Mouse (Mus musculus) MEL (cell line): Measurements from ENCODE around the gene Upp2. TPM values are rescaled to one million over a fixed set of nuclear protein-coding genes. Genes with fewer than 3 reads are reported as not detected.

Experiments
- DNase-seq: peaks from one replicate; pipeline ENCODE4 v3.0.0; 2011; ENCODE audit warnings: low read depth, low spot score
- H3K27ac ChIP-seq: 2 replicates; pipeline ENCODE4 v1.5.1; 2012; ENCODE audit warnings: low read depth, mild to moderate bottlenecking, control low read depth, low read length, moderate library complexity; ENCODE audit not compliant: control insufficient read depth
- H3K27me3 ChIP-seq, 2 experiments: fragments of 150-350 bp in 1 of 2; sonication (generic) in 1 of 2; 2 replicates each; pipeline ENCODE4 v1.6.1; 2012; ENCODE audit warnings: low read length in 2 of 2, mild to moderate bottlenecking in 2 of 2, improper control_type of control experiment in 1 of 2, moderate library complexity in 1 of 2; ENCODE audit not compliant: insufficient read depth in 2 of 2, control insufficient read depth in 1 of 2
- H3K36me3 ChIP-seq, 2 experiments: 2 replicates each; pipeline ENCODE4 v1.6.1; 2012 to 2014; ENCODE audit warnings: low read length in 2 of 2, improper control_type of control experiment in 1 of 2, inconsistent platforms in 1 of 2, mild to moderate bottlenecking in 1 of 2; ENCODE audit not compliant: insufficient read depth in 2 of 2, control insufficient read depth in 1 of 2
- H3K4me1 ChIP-seq, 2 experiments: fragments of 150-350 bp in 1 of 2; sonication (generic) in 1 of 2; 2 replicates each; pipeline ENCODE4 v1.6.1; 2012; ENCODE audit warnings: low read length in 2 of 2, improper control_type of control experiment in 1 of 2, mild to moderate bottlenecking in 1 of 2; ENCODE audit not compliant: insufficient read depth in 2 of 2, control insufficient read depth in 1 of 2
- H3K4me3 ChIP-seq, 2 experiments: fragments of 150-350 bp in 1 of 2; sonication (generic) in 1 of 2; 2 replicates each; pipeline ENCODE4 v1.5.1; 2012; ENCODE audit warnings: low read depth in 2 of 2, low read length in 2 of 2, mild to moderate bottlenecking in 2 of 2, moderate library complexity in 2 of 2, control low read depth in 1 of 2, improper control_type of control experiment in 1 of 2; ENCODE audit not compliant: control insufficient read depth in 1 of 2, insufficient read depth in 1 of 2
- H3K79me2 ChIP-seq: 2 replicates; pipeline ENCODE4 v1.6.1; 2012; ENCODE audit warnings: mild to moderate bottlenecking, low read length, moderate library complexity; ENCODE audit not compliant: control insufficient read depth, poor library complexity, insufficient read depth
- H3K9ac ChIP-seq: 2 replicates; pipeline ENCODE4 v1.6.1; 2012; ENCODE audit warnings: low read depth, mild to moderate bottlenecking, control low read depth, low read length, moderate library complexity; ENCODE audit not compliant: control insufficient read depth, poor library complexity, severe bottlenecking
- H3K9me3 ChIP-seq: fragments of 150-350 bp; sonication (generic); replicated peaks from 2 replicates; pipeline ENCODE4 v1.6.1; 2012; ENCODE audit warnings: mild to moderate bottlenecking, low read length, improper control_type of control experiment, moderate library complexity; ENCODE audit not compliant: insufficient read depth
- E2F4 ChIP-seq: IDR thresholded peaks from 2 replicates; pipeline ENCODE4 v1.6.1; 2011; ENCODE audit warnings: low read depth, low read length, improper control_type of control experiment, borderline replicate concordance
- ELF1 ChIP-seq: IDR thresholded peaks from 2 replicates; pipeline ENCODE4 v1.6.1; 2014; ENCODE audit warnings: low read depth, mild to moderate bottlenecking, inconsistent platforms, low read length, improper control_type of control experiment, moderate library complexity
- ETS1 ChIP-seq: IDR thresholded peaks from 2 replicates; pipeline ENCODE4 v1.6.1; 2012; ENCODE audit warnings: low read depth, mild to moderate bottlenecking, inconsistent platforms, low read length, improper control_type of control experiment, moderate library complexity
- GABPA ChIP-seq: IDR thresholded peaks from 2 replicates; pipeline ENCODE4 v1.6.1; 2012; ENCODE audit warnings: low read depth, mild to moderate bottlenecking, inconsistent platforms, low read length, improper control_type of control experiment, moderate library complexity
- HCFC1 ChIP-seq: IDR thresholded peaks from 2 replicates; pipeline ENCODE4 v1.6.1; 2012; ENCODE audit warnings: low read depth, mild to moderate bottlenecking, inconsistent platforms, low read length, improper control_type of control experiment, moderate library complexity
- JUND ChIP-seq: IDR thresholded peaks from 2 replicates; pipeline ENCODE4 v1.6.1; 2011; ENCODE audit warnings: low read depth, mild to moderate bottlenecking, improper control_type of control experiment, low read length
- KAT2A ChIP-seq: conservative IDR thresholded peaks from 2 replicates; pipeline ENCODE4 v1.6.1; 2012; ENCODE audit warnings: low read depth, low read length, improper control_type of control experiment, inconsistent platforms
- MAFK ChIP-seq: IDR thresholded peaks from 2 replicates; pipeline ENCODE4 v1.6.1; 2011; ENCODE audit warnings: low read depth, mild to moderate bottlenecking, low read length, improper control_type of control experiment, borderline replicate concordance
- MAX ChIP-seq: IDR thresholded peaks from 2 replicates; pipeline ENCODE4 v1.6.1; 2011; ENCODE audit warnings: low read length, improper control_type of control experiment
- MAZ ChIP-seq: IDR thresholded peaks from 2 replicates; pipeline ENCODE4 v1.6.1; 2012; ENCODE audit warnings: low read depth, mild to moderate bottlenecking, inconsistent platforms, low read length, improper control_type of control experiment
- MEF2A ChIP-seq: IDR thresholded peaks from 2 replicates; pipeline ENCODE4 v1.6.1; 2014; ENCODE audit warnings: low read depth, mild to moderate bottlenecking, inconsistent platforms, low read length, improper control_type of control experiment; ENCODE audit not compliant: poor library complexity, insufficient replicate concordance, severe bottlenecking; ENCODE audit errors: extremely low read depth
- MYB ChIP-seq: IDR thresholded peaks from 2 replicates; pipeline ENCODE4 v1.6.1; 2011; ENCODE audit warnings: mild to moderate bottlenecking, low read depth, low read length, improper control_type of control experiment
- MYC ChIP-seq: IDR thresholded peaks from 2 replicates; pipeline ENCODE4 v1.6.1; 2011; ENCODE audit warnings: low read depth, mild to moderate bottlenecking, low read length, improper control_type of control experiment, moderate library complexity
- NELFE ChIP-seq: IDR thresholded peaks from 2 replicates; pipeline ENCODE4 v1.6.1; 2011; ENCODE audit warnings: low read depth, low read length, improper control_type of control experiment
- NRF1 ChIP-seq: IDR thresholded peaks from 2 replicates; pipeline ENCODE4 v1.6.1; 2014; ENCODE audit warnings: low read depth, mild to moderate bottlenecking, inconsistent platforms, low read length, improper control_type of control experiment, moderate library complexity; ENCODE audit not compliant: poor library complexity, insufficient read depth, severe bottlenecking
- POLR2A ChIP-seq, 2 experiments: IDR thresholded peaks; 2 replicates each; pipeline ENCODE4 v1.6.1; 2011 to 2012; ENCODE audit warnings: low read length in 2 of 2, mild to moderate bottlenecking in 2 of 2, control low read depth in 1 of 2, improper control_type of control experiment in 1 of 2, low read depth in 1 of 2, moderate library complexity in 1 of 2; ENCODE audit not compliant: control insufficient read depth in 1 of 2, insufficient read depth in 1 of 2, poor library complexity in 1 of 2
- POLR2AphosphoS2 ChIP-seq: IDR thresholded peaks from 2 replicates; pipeline ENCODE4 v1.6.1; 2011; ENCODE audit warnings: low read length, improper control_type of control experiment
- RAD21 ChIP-seq: IDR thresholded peaks from 2 replicates; pipeline ENCODE4 v1.6.1; 2011; ENCODE audit warnings: mild to moderate bottlenecking, low read depth, low read length, improper control_type of control experiment
- TAL1 ChIP-seq: IDR thresholded peaks from 2 replicates; pipeline ENCODE4 v1.6.1; 2012; ENCODE audit warnings: mild to moderate bottlenecking, inconsistent platforms, low read length, moderate library complexity, mixed read lengths
- TCF12 ChIP-seq: IDR thresholded peaks from 2 replicates; pipeline ENCODE4 v1.6.1; 2014; ENCODE audit warnings: low read depth, mild to moderate bottlenecking, inconsistent platforms, low read length, improper control_type of control experiment, moderate library complexity
- USF2 ChIP-seq, 2 experiments: IDR thresholded peaks; 2 replicates each; pipeline ENCODE4 v1.6.1; 2011 to 2012; ENCODE audit warnings: improper control_type of control experiment in 2 of 2, low read length in 2 of 2, borderline replicate concordance in 1 of 2, inconsistent platforms in 1 of 2, low read depth in 1 of 2, mild to moderate bottlenecking in 1 of 2; ENCODE audit not compliant: insufficient read depth in 1 of 2
- ZC3H11A ChIP-seq: IDR thresholded peaks from 2 replicates; pipeline ENCODE4 v1.6.1; 2012; ENCODE audit warnings: low read depth, mild to moderate bottlenecking, inconsistent platforms, low read length, improper control_type of control experiment
- ZKSCAN1 ChIP-seq: IDR thresholded peaks from 2 replicates; pipeline ENCODE4 v1.6.1; 2012; ENCODE audit warnings: low read depth, mild to moderate bottlenecking, inconsistent platforms, low read length, improper control_type of control experiment, moderate library complexity
- polyA plus RNA-seq, 2 experiments: library from polyadenylated mRNA; stranded (reverse) in 1 of 2; unstranded in 1 of 2; fragments of >175 nt in 1 of 2; fragments of >200 nt in 1 of 2; gene quantifications; 2 replicates each; pipeline versions ENCODE4 v1.2.1 to v1.2.4; 2012; ENCODE audit warnings: low replicate concordance in 2 of 2, low read depth in 1 of 2; ENCODE audit not compliant: insufficient read length in 2 of 2, insufficient read depth in 1 of 2, missing spikeins in 1 of 2
- total RNA-seq: library from RNA; depleted of rRNA; stranded (reverse); fragments of 300-350 nt; gene quantifications from 2 replicates; pipeline ENCODE4 v1.2.3, GENCODE M21; 2012

The Upp2 gene
- total and polyA plus RNA-seq, 3 experiments, result not detected

DNA sequence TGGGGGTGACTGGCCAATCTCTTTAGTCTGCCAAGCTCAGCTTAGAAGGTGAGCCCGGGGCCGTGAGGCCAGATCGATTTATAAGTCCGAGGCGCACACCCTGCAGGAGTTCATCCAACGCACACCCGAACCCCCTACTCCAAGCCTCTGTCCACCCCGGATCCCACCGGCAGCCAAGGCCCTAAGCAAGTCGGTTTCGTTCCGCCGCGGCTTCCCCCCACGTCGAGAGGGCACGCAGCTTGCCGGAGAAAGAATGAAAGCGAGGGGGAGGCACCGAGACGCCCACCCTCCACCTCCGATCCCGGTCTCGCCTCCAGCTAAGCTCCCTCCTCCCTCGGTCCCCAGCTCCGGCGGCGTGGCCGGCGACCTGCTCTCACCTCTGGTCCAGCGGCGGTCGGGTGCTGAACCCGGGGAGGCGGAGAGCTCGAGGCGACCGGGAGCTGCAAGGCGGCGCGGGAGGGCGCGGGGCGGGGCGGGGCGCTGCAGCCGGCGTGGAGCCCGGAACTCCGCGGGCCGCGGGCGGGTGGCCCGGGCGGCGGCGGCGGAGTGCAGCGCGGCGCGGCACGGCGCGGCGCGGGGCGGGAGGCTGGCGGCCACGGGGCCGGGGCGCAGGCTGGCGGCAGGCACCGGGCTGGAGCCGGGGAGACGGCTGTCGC is 560 bp upstream of the Upp2 start:
- no peak overlapping the region for H3K4me3 ChIP-seq
- DNase-seq, result no peak

DNA sequence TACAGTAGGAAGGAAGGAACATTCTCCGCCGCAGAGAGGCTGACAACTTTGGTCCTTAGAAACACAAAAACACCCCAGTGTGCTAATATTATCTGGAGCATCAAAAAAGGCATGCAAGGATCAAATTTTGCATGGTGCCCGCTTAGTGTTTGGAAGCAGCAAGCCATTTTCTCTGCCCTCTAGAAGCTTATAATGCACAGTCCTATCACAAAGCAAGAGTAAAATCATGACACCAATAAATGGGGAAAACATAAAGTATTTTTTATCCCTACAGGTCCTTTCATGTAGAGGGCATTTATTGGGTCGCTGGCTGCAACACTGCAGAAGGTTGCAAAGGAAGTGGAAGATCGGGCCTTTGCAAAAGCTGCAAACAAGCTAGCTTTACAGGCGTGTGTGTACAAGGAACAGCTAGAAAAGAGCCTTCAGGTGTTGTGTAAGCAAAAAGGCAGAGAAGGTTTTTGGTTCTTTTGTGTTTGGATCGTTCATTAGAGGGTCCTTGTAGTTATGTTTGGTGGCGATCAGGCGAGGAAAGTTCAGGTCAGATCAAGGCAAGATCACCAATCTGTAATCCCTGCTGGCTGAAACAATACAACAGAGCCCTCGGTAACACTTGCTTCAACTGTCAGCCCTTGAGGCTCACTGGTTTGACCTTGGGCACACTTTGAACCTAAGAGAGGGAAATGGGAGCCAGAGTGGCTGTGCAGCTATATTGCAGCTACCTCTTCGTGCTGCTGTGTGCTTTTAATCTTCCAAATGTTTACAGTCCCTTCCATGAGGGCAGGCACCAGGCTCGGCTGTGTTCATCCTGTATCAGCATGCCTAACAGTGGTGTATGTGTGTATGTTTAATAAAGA is 995 bp downstream of the Upp2 start:
- H3K27ac ChIP-seq, result no peak overlapping the region
- H3K4me3 ChIP-seq, result no peak overlapping the region
- no peak overlapping the region for H3K9ac ChIP-seq
- no peaks in the 10 kb centered on the region for H3K4me1 ChIP-seq
- H3K36me3 ChIP-seq, result no peaks in the 10 kb centered on the region
- no peak for TF ChIP-seq POLR2AphosphoS2
- TF ChIP-seq TCF12, result no peak
- TF ChIP-seq MYB, result no peak
- TF ChIP-seq RAD21, result no peak
- TF ChIP-seq MAZ, result no peak
- TF ChIP-seq KAT2A, result no peak
- no peaks in the 10 kb centered on the region for H3K27me3 ChIP-seq
- no peaks in the 10 kb centered on the region for H3K9me3 ChIP-seq
- no peaks in the 10 kb centered on the region for H3K79me2 ChIP-seq
- no peak for DNase-seq

More for the DNA sequence above, 560 bp upstream of the Upp2 start:
- no peaks in the 10 kb centered on the region for H3K4me1 ChIP-seq
- H3K79me2 ChIP-seq, result no peaks in the 10 kb centered on the region
- H3K9ac ChIP-seq, result no peak overlapping the region
- TF ChIP-seq MAFK (no peak), MAX (no peak), ZKSCAN1 (no peak), GABPA (no peak), NELFE (no peak), MYC (no peak), ZC3H11A (no peak), TAL1 (no peak), ELF1 (no peak), HCFC1 (no peak), MEF2A (no peak), ETS1 (no peak), E2F4 (no peak), POLR2A (IDR thresholded peaks at IDR 0.05; ENCODE audit: control insufficient read depth in 1 of 2, insufficient read depth in 1 of 2, low read depth in 1 of 2, low read length in 2 of 2, poor library complexity in 1 of 2) (no peak), KAT2A (no peak), JUND (no peak), NRF1 (no peak), USF2 (IDR thresholded peaks at IDR 0.05; ENCODE audit: borderline replicate concordance in 1 of 2, insufficient read depth in 1 of 2, low read depth in 1 of 2, low read length in 2 of 2) (no peak)
- TF ChIP-seq, all 39 proteins: peak for 0
- Histone ChIP-seq H3K36me3 (no peaks in the 10 kb centered on the region), H3K27me3 (no peaks in the 10 kb centered on the region), H3K27ac (no peak overlapping the region), H3K9me3 (no peaks in the 10 kb centered on the region)
